Mouse (Mus musculus): Measurements from ENCODE around the gene Pi4kb.

DNA sequence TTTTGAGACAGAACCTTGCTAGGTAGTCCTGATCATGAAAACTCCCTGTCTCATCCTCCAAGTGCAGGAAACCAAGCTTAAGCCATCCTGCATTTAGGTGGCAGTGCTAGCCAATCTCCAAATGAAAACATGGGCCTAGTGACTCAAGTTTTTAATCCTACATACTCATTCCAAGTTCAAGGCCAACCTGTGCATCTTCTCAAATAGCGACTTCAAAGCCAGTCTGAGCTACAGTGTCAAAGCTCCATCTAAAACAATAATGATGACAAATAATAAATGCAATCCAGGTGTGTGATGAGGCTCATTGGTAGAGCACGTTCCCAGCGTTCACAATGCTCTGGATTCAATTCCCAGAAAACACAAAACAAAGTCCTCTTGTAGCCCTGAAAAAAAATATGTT, 67.1 kb downstream of the Pi4kb start:
- TF ChIP-seq TAL1 (IDR thresholded peaks at IDR 0.05; ENCODE audit: low read length) (no peak), GATA1 (IDR thresholded peaks at IDR 0.05; ENCODE audit: low read length) (no peak)

Data from erythroblast, embryonic 14.5 days (primary cell).